In the genomic region with DNA sequence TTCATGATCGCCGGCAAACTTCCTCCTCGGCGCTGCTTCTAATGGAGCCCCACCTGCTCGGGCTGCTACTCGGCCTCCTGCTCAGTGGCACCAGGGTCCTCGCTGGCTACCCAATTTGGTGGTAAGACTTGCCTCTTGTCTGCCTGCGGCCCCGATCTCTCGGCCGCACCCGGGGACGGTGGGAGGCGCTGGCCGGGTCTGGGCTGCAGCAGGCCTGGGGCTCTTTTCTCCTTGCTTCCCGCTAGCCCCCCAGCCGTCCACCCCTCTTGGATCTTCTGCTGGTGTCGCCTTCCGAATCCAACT, we compare ENCODE assay signal across 9 mouse cellular contexts. TPM values are rescaled to one million over a fixed set of nuclear protein-coding genes. Genes with fewer than 3 reads are reported as not detected.
A peak's percentile ranks its signal among the peaks of the same experiment; 100 is the strongest.
DNase-seq lines count a peak whose midpoint lies in the region; ATAC-seq and TF ChIP-seq lines count a peak whose summit lies in the region.
"Had no signal": no experiment of that assay in that cellular context is flagged by ENCODE, and none has a peak within 500 bp of the region (broad histone marks: within the 10 kb centered on the region; RNA-seq: fewer than 3 reads in every experiment).

No protein-coding gene starts in this region.

- H3K27ac ChIP-seq in cerebellum, adult 2 months (ENCODE audit: insufficient read depth, low read length): no peak overlapping the region
- H3K27ac ChIP-seq in limb, embryonic 15.5 days: peak overlapping the region; percentile 7; the same call in 1 of the 2 replicates
- H3K27ac ChIP-seq in stomach, postnatal 0 days (replicated peaks): no peak overlapping the region

- no peaks in the 10 kb centered on the region for H3K36me3 ChIP-seq in megakaryocyte, embryonic 14.5 days (replicated peaks; ENCODE audit: low read length)
- H3K36me3 ChIP-seq in limb, embryonic 15.5 days: no peaks in the 10 kb centered on the region
- H3K36me3 ChIP-seq in stomach, postnatal 0 days (ENCODE audit: control insufficient read depth, insufficient read depth, low read length): no peaks in the 10 kb centered on the region

- H3K4me2 ChIP-seq in limb, embryonic 15.5 days: peak overlapping the region; percentile 59
- H3K4me2 ChIP-seq in stomach, postnatal 0 days (replicated peaks; ENCODE audit: low read depth): peak overlapping the region; percentile 41

- no peak for DNase-seq in cerebellum, adult 2 months
- no peak for DNase-seq in cerebellum, adult 11 months
- DNase-seq in stomach, postnatal 0 days (ENCODE audit: low spot score): no peak
- DNase-seq in adipocyte (ENCODE audit: low spot score): no peak
- no peak for DNase-seq in kidney, postnatal 10 days

- no peak overlapping the region for H3K9ac ChIP-seq in limb, embryonic 15.5 days
- H3K9ac ChIP-seq in stomach, postnatal 0 days (ENCODE audit: low read length): no peak overlapping the region

- H3K4me3 ChIP-seq in cerebellum, adult 2 months (replicated peaks; ENCODE audit: insufficient read depth, low read depth, low read length): peak overlapping the region; percentile 50
- H3K4me3 ChIP-seq in megakaryocyte, embryonic 14.5 days (replicated peaks): peak overlapping the region; percentile 50
- peak overlapping the region; percentile 39 for H3K4me3 ChIP-seq in limb, embryonic 15.5 days
- peak overlapping the region; percentile 24 for H3K4me3 ChIP-seq in stomach, postnatal 0 days (ENCODE audit: low read depth, low read length)

- 6% methylated on average over 19 of the region's 19 CpGs for WGBS in cerebellum, adult 2 months
- WGBS in limb, embryonic 15.5 days: 2% methylated on average over 19 of the region's 19 CpGs
- WGBS in stomach, postnatal 0 days: 2% methylated on average over 19 of the region's 19 CpGs

- no peak for TF ChIP-seq EP300 in stomach, postnatal 0 days (optimal IDR thresholded peaks at IDR 0.05)

- no peak for TF ChIP-seq POLR2A in cerebellum, adult 2 months (IDR thresholded peaks at IDR 0.05; ENCODE audit: borderline replicate concordance, insufficient read depth, low read length)

- peaks cover 12% of the 10 kb centered on the region; the same call in 1 of the 2 replicates for H3K27me3 ChIP-seq in cerebellum, adult 2 months (ENCODE audit: control insufficient read depth, insufficient read depth, low read length)
- peaks cover 99% of the 10 kb centered on the region for H3K27me3 ChIP-seq in megakaryocyte, embryonic 14.5 days (replicated peaks)
- H3K27me3 ChIP-seq in limb, embryonic 15.5 days: peaks cover 80% of the 10 kb centered on the region
- H3K27me3 ChIP-seq in stomach, postnatal 0 days (ENCODE audit: control insufficient read depth, insufficient read depth, low read length): peaks cover 22% of the 10 kb centered on the region

- H3K4me1 ChIP-seq in cerebellum, adult 2 months (ENCODE audit: control insufficient read depth, insufficient read depth, low read length): peaks cover 7% of the 10 kb centered on the region
- peaks cover 30% of the 10 kb centered on the region for H3K4me1 ChIP-seq in megakaryocyte, embryonic 14.5 days
- peaks cover 37% of the 10 kb centered on the region for H3K4me1 ChIP-seq in limb, embryonic 15.5 days
- peaks cover 2% of the 10 kb centered on the region; the same call in 1 of the 2 replicates for H3K4me1 ChIP-seq in stomach, postnatal 0 days (replicated peaks; ENCODE audit: control insufficient read depth, insufficient read depth)

- TF ChIP-seq CTCF in cerebellum, adult 2 months (IDR thresholded peaks at IDR 0.05; ENCODE audit: borderline replicate concordance, insufficient read depth, low read depth, low read length): no peak
- TF ChIP-seq CTCF in stomach, postnatal 0 days (IDR thresholded peaks at IDR 0.05; ENCODE audit: low read depth): no peak

- no peaks in the 10 kb centered on the region for H3K9me3 ChIP-seq in megakaryocyte, embryonic 14.5 days
- H3K9me3 ChIP-seq in limb, embryonic 15.5 days: no peaks in the 10 kb centered on the region
- no peaks in the 10 kb centered on the region for H3K9me3 ChIP-seq in stomach, postnatal 0 days (ENCODE audit: control insufficient read depth, low read length)

- no peak for ATAC-seq in megakaryocyte, adult 5-6 weeks (ENCODE audit: poor library complexity, severe bottlenecking)
- ATAC-seq in limb, embryonic 15.5 days (ENCODE audit: insufficient number of reproducible peaks, low FRiP score, low TSS enrichment, low read depth): no peak
- no peak for ATAC-seq in stomach, postnatal 0 days (ENCODE audit: low FRiP score, low TSS enrichment)

RNA-seq across cellular contexts. Expression of a gene that starts 0.2 kb away (rescaled TPM):
- polyA plus RNA-seq in cerebellum, adult 2 months (2012; rRNA removed): 13.6 and 14.5 TPM in 2 replicates
- polyA plus RNA-seq in megakaryocyte, embryonic 14.5 days (2012; ENCODE audit: insufficient read depth, low replicate concordance): not detected in 2 replicates
- total RNA-seq in megakaryocyte, adult 5-6 weeks (2015): not detected in 2 replicates
- total RNA-seq in megakaryocyte, adult 5-6 weeks (2017): not detected in 2 replicates
- 19.7 and 22.6 TPM in 2 replicates for polyA plus RNA-seq in limb, embryonic 15.5 days (2015; fragmentation: Nextera tagmentation; extraction: Ambion mirVana)
- 0.51 and 0.55 TPM in 2 replicates for polyA plus RNA-seq in stomach, postnatal 0 days (2015; fragmentation: Nextera tagmentation; extraction: Ambion mirVana)
- polyA plus RNA-seq: urinary bladder, adult 2 months had no signal

RNA-seq across cellular contexts. Expression of a gene that starts 24.6 kb away (rescaled TPM):
- polyA plus RNA-seq in cerebellum, adult 2 months (2012; rRNA removed): 1.0 and 1.1 TPM in 2 replicates
- polyA plus RNA-seq in megakaryocyte, embryonic 14.5 days (2012; ENCODE audit: insufficient read depth, low replicate concordance): not detected in 2 replicates
- not detected in 2 replicates for total RNA-seq in megakaryocyte, adult 5-6 weeks (2015)
- not detected in 2 replicates for total RNA-seq in megakaryocyte, adult 5-6 weeks (2017)
- polyA plus RNA-seq in limb, embryonic 15.5 days (2015; fragmentation: Nextera tagmentation; extraction: Ambion mirVana): 0.51 and 0.76 TPM in 2 replicates
- polyA plus RNA-seq in stomach, postnatal 0 days (2015; fragmentation: Nextera tagmentation; extraction: Ambion mirVana): not detected in 2 replicates
